Mouse (Mus musculus): ENCODE data around the gene Rpn2. TPM values are rescaled to one million over a fixed set of nuclear protein-coding genes. Genes with fewer than 3 reads are reported as not detected.

Rpn2 gene
- 175 and 184 TPM in 2 replicates for polyA plus RNA-seq (2012; ENCODE audit: insufficient read depth, insufficient read length, missing spikeins)

DNA sequence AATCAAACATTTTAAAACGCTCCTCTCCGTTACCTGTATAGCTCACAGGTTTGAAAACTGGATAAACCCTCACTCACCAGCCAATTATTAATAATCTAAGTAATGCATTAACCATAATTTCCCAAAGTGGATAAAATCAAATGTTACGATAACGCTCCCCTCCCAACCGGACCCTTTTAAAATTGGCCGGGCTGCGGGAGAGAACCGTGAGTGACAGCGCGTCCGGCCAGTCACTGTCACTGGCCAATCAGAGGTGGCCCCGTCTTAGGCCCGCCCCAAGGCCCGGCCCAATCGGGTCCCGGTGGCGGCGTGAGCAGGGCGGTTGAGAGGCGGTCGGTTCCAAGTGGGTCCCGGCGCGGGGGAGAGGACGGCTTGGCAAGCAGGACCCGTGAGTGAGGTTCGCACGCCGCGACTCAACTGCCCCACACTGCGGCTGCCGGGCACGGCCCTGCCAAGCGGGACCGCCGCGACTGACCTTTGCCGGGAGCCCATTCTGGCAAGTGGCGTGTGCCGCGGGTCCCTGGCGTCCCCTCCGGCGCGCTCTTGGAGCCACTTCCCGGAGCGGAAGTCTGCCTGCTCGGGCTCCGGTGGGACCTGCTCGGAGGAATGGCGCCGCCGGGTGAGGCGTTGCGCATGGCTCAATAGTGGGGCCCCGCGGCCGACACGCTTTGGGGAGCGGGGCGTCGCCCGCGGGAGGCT lies at the start of gene Rpn2:
TSS of gene Rpn2 (plus strand) at position 301 of the 699 bp plus-strand sequence.
- peak within 1 kb of the TSS; percentile 98 for H3K4me3 ChIP-seq (ENCODE audit: insufficient read depth, low read length)
- no peak for TF ChIP-seq POLR2A (IDR thresholded peaks at IDR 0.05; ENCODE audit: borderline replicate concordance, low read depth, low read length)
- TF ChIP-seq CTCF (IDR thresholded peaks at IDR 0.05; ENCODE audit: low read depth, low read length), result no peak
- H3K4me1 ChIP-seq (ENCODE audit: control insufficient read depth, insufficient read depth, low read length), result peaks cover 9% of the 10 kb centered on the region
- peak within 1 kb of the TSS; percentile 80 for H3K27ac ChIP-seq (ENCODE audit: insufficient read depth, low read depth, low read length)

GRCm38 (mm10) chr2:157235946-157236345 lies 42.9 kb upstream of the Rpn2 start:
- Histone ChIP-seq H3K4me1 (ENCODE audit: control insufficient read depth, insufficient read depth, low read length) (no peaks in the 10 kb centered on the region), H3K27ac (ENCODE audit: insufficient read depth, low read depth, low read length) (no peak overlapping the region), H3K4me3 (ENCODE audit: insufficient read depth, low read length) (no peak overlapping the region)
- TF ChIP-seq POLR2A (IDR thresholded peaks at IDR 0.05; ENCODE audit: borderline replicate concordance, low read depth, low read length) (no peak), CTCF (IDR thresholded peaks at IDR 0.05; ENCODE audit: low read depth, low read length) (no peak)

DNA sequence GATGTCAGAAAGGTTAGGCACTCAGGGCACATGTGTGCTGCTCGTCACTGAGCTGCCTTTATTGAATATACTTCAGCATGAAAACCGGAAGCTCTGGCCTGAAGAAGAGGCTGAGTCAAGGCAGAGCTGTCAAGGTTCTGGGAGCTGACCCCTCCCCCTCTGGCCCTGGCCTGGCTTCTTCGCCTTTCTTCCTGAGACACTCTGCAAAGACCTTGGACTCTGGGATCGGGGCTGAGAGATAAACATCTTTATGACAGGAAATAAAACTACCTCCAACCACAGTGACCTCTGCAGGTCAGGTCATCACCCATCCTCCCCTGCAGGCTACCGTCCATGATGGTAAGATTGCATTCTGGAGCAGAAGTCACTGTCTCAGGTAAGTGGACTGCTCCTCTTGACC lies 33.8 kb upstream of the Rpn2 start:
- H3K4me1 ChIP-seq (ENCODE audit: control insufficient read depth, insufficient read depth, low read length), result no peaks in the 10 kb centered on the region
- TF ChIP-seq CTCF (IDR thresholded peaks at IDR 0.05; ENCODE audit: low read depth, low read length) (no peak), POLR2A (IDR thresholded peaks at IDR 0.05; ENCODE audit: borderline replicate concordance, low read depth, low read length) (no peak)
- H3K27ac ChIP-seq (ENCODE audit: insufficient read depth, low read depth, low read length), result no peak overlapping the region
- no peak overlapping the region for H3K4me3 ChIP-seq (ENCODE audit: insufficient read depth, low read length)

DNA sequence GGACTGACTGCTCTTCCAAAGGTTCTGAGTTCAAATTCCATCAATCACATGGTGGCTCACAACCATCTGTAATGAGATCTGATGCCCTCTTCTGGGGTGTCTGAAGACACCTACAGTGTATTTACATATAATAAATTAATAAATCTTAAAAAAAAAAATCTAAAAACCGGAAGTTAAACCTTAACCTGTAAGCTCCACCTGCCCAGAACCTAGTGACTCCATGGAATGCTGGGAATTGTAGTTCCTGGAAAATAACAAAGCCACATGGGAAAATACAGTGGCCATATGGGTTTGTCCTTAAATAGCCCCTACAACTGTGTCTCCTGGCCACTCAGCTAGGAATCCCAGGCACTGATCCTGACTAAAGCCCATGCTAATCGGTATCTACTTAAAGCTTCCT lies 33.2 kb upstream of the Rpn2 start:
- H3K27ac ChIP-seq (ENCODE audit: insufficient read depth, low read depth, low read length), result no peak overlapping the region
- no peak for TF ChIP-seq POLR2A (IDR thresholded peaks at IDR 0.05; ENCODE audit: borderline replicate concordance, low read depth, low read length)
- no peak for TF ChIP-seq CTCF (IDR thresholded peaks at IDR 0.05; ENCODE audit: low read depth, low read length)
- no peaks in the 10 kb centered on the region for H3K4me1 ChIP-seq (ENCODE audit: control insufficient read depth, insufficient read depth, low read length)
- no peak overlapping the region for H3K4me3 ChIP-seq (ENCODE audit: insufficient read depth, low read length)

DNA sequence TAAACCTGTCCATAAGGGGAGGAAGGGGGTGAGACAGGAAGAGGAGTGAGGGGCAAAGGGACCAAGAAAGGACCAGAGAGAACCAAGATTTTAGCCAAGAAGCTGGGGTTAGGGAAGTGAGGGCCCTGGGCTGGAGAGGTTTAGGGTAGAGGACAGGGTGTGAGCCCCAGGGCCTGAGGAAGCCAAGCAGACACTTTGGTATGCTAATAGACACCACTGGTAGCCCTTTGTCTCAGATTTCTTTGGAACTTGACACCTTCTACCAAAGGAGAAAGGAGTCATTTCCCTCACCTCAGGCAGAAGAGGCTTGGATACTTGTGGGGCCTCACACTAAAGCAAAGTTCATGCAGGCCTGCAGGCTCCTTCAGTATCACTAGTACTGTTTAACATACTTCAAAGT lies 30.7 kb upstream of the Rpn2 start:
- H3K27ac ChIP-seq (ENCODE audit: insufficient read depth, low read depth, low read length), result no peak overlapping the region
- TF ChIP-seq POLR2A (IDR thresholded peaks at IDR 0.05; ENCODE audit: borderline replicate concordance, low read depth, low read length) (no peak), CTCF (IDR thresholded peaks at IDR 0.05; ENCODE audit: low read depth, low read length) (no peak)
- H3K4me3 ChIP-seq (ENCODE audit: insufficient read depth, low read length), result no peak overlapping the region
- no peaks in the 10 kb centered on the region for H3K4me1 ChIP-seq (ENCODE audit: control insufficient read depth, insufficient read depth, low read length)

- Histone ChIP-seq H3K4me1 (ENCODE audit: control insufficient read depth, insufficient read depth, low read length) (no peaks in the 10 kb centered on the region), H3K27ac (ENCODE audit: insufficient read depth, low read depth, low read length) (no peak overlapping the region), H3K4me3 (ENCODE audit: insufficient read depth, low read length) (no peak overlapping the region)
- TF ChIP-seq POLR2A (IDR thresholded peaks at IDR 0.05; ENCODE audit: borderline replicate concordance, low read depth, low read length) (no peak), CTCF (IDR thresholded peaks at IDR 0.05; ENCODE audit: low read depth, low read length) (peak; percentile 60)
Observed at GRCm38 (mm10) chr2:157259720-157260119, 19.1 kb upstream of the Rpn2 start.

DNA sequence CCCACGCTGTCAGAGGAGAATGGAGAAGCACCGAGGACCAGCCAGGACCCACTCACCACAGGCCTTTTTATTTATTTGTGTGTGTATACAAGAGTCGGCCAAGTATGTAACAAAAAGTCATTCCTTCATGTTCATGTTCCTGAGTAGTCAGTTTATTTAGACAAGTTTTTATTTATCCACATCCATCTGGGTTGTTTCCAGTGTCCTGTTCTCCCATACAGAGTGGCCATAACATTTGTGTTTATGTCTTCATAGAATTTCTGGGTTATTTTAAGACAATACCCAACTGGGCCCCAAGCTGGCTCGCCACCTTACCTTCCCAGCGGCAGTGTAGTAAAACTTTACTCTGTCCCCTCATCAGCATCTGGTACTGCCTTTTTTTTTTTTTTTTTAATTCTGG lies 16.9 kb upstream of the Rpn2 start:
- TF ChIP-seq CTCF (IDR thresholded peaks at IDR 0.05; ENCODE audit: low read depth, low read length) (no peak), POLR2A (IDR thresholded peaks at IDR 0.05; ENCODE audit: borderline replicate concordance, low read depth, low read length) (no peak)
- H3K4me1 ChIP-seq (ENCODE audit: control insufficient read depth, insufficient read depth, low read length), result no peaks in the 10 kb centered on the region
- no peak overlapping the region for H3K27ac ChIP-seq (ENCODE audit: insufficient read depth, low read depth, low read length)
- no peak overlapping the region for H3K4me3 ChIP-seq (ENCODE audit: insufficient read depth, low read length)

GRCm38 (mm10) chr2:157262506-157262905 lies 16.3 kb upstream of the Rpn2 start:
- no peak for TF ChIP-seq POLR2A (IDR thresholded peaks at IDR 0.05; ENCODE audit: borderline replicate concordance, low read depth, low read length)
- TF ChIP-seq CTCF (IDR thresholded peaks at IDR 0.05; ENCODE audit: low read depth, low read length), result no peak
- Histone ChIP-seq H3K27ac (ENCODE audit: insufficient read depth, low read depth, low read length) (no peak overlapping the region), H3K4me1 (ENCODE audit: control insufficient read depth, insufficient read depth, low read length) (no peaks in the 10 kb centered on the region), H3K4me3 (ENCODE audit: insufficient read depth, low read length) (no peak overlapping the region)

DNA sequence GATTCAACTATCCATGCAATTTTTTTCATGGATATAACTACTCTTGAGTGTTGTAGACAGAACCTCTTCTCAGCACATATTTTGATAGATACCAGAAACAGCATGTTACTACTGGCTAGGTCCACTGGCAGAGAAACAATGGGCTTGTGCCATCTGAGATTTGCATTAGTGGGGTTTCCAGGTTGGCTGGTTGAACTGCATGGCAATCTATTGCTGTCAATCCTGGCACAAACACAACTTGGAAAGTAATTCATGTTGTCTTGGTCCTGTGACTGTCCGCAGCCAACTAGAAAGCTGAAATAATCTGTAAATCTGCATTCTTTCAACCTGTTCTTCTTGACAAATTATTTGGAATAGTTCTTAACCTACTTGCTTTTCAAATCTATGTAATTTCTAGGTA lies 15.7 kb upstream of the Rpn2 start:
- Histone ChIP-seq H3K4me1 (ENCODE audit: control insufficient read depth, insufficient read depth, low read length) (no peaks in the 10 kb centered on the region), H3K27ac (ENCODE audit: insufficient read depth, low read depth, low read length) (no peak overlapping the region), H3K4me3 (ENCODE audit: insufficient read depth, low read length) (no peak overlapping the region)
- TF ChIP-seq CTCF (IDR thresholded peaks at IDR 0.05; ENCODE audit: low read depth, low read length), result no peak
- no peak for TF ChIP-seq POLR2A (IDR thresholded peaks at IDR 0.05; ENCODE audit: borderline replicate concordance, low read depth, low read length)

DNA sequence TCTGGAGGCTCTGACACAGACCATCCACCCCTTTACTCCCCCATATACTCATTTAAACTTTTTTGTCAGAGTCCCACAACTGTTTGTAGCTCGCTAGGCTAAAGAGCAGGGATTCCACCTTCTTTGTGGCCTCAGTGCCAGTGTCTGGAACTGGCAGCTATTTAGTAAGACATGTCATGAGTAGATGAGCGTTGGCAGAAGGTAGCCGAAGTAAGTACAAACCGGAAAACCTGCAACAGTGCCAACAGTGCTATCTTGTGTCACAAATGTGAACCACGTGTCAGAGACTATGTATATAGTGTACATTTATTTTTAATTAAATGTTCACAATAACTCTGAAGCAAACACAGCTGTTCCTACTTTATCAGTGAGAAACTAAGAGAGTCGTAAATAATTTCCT lies 15.0 kb upstream of the Rpn2 start:
- TF ChIP-seq POLR2A (IDR thresholded peaks at IDR 0.05; ENCODE audit: borderline replicate concordance, low read depth, low read length) (no peak), CTCF (IDR thresholded peaks at IDR 0.05; ENCODE audit: low read depth, low read length) (no peak)

More for the DNA sequence above, 15.0 kb upstream of the Rpn2 start:
- Histone ChIP-seq H3K4me1 (ENCODE audit: control insufficient read depth, insufficient read depth, low read length) (no peaks in the 10 kb centered on the region), H3K4me3 (ENCODE audit: insufficient read depth, low read length) (no peak overlapping the region), H3K27ac (ENCODE audit: insufficient read depth, low read depth, low read length) (no peak overlapping the region)
